Mouse (Mus musculus) ES-E14 (cell line): ENCODE results near the gene Hacd2. TPM values are rescaled to one million over a fixed set of nuclear protein-coding genes. Genes with fewer than 3 reads are reported as not detected.

Experiments
- DNase-seq: peaks from one replicate; pipeline ENCODE4 v3.0.0-alpha.2; 2013; ENCODE audit warnings: low read depth, low spot score
- H3K27ac ChIP-seq: 2 replicates; pipeline ENCODE4 v1.5.1; 2012; ENCODE audit warnings: low read depth, mild to moderate bottlenecking, low read length, moderate library complexity, mixed read lengths; ENCODE audit not compliant: poor library complexity, insufficient read depth, severe bottlenecking
- H3K36me3 ChIP-seq: 2 replicates; pipeline ENCODE4 v1.6.1; 2012; ENCODE audit warnings: mild to moderate bottlenecking, low read length, moderate library complexity, mixed read lengths; ENCODE audit not compliant: control insufficient read depth, poor library complexity, insufficient read depth, severe bottlenecking
- H3K4me1 ChIP-seq, 2 experiments: fragments of 150-350 bp in 1 of 2; sonication (generic) in 1 of 2; 2 replicates each; pipeline ENCODE4 v1.6.1; 2012; ENCODE audit warnings: low read length in 2 of 2, mild to moderate bottlenecking in 1 of 2, mixed read lengths in 1 of 2; ENCODE audit not compliant: control insufficient read depth in 2 of 2, insufficient read depth in 2 of 2, poor library complexity in 1 of 2
- H3K4me3 ChIP-seq, 2 experiments: fragments of 150-350 bp in 1 of 2; sonication (generic) in 1 of 2; 2 replicates each; pipeline ENCODE4 v1.5.1; 2012; ENCODE audit warnings: low read length in 2 of 2, low read depth in 1 of 2, mild to moderate bottlenecking in 1 of 2, mixed read lengths in 1 of 2; ENCODE audit not compliant: insufficient read depth in 1 of 2, poor library complexity in 1 of 2, severe bottlenecking in 1 of 2
- H3K9ac ChIP-seq: 2 replicates; pipeline ENCODE4 v1.6.1; 2012; ENCODE audit warnings: low read depth, mild to moderate bottlenecking, low read length, mixed read lengths; ENCODE audit not compliant: poor library complexity, insufficient read depth, severe bottlenecking
- H3K9me3 ChIP-seq: fragments of 150-350 bp; sonication (generic); 2 replicates; pipeline ENCODE4 v1.6.1; 2012; ENCODE audit warnings: low read depth, mild to moderate bottlenecking, low read length; ENCODE audit not compliant: control insufficient read depth, insufficient read depth
- CHD2 ChIP-seq: IDR thresholded peaks from 2 replicates; pipeline ENCODE4 v1.6.1; 2014; ENCODE audit warnings: mild to moderate bottlenecking, low read depth, low read length, inconsistent platforms
- HCFC1 ChIP-seq: IDR thresholded peaks from 2 replicates; pipeline ENCODE4 v1.6.1; 2012; ENCODE audit warnings: low read length, inconsistent platforms, borderline replicate concordance; ENCODE audit not compliant: insufficient read depth
- MAFK ChIP-seq: IDR thresholded peaks from 2 replicates; pipeline ENCODE4 v1.6.1; 2014; ENCODE audit warnings: mild to moderate bottlenecking, low read depth, low read length, inconsistent platforms; ENCODE audit not compliant: insufficient read depth
- ZC3H11A ChIP-seq: IDR thresholded peaks from 2 replicates; pipeline ENCODE4 v1.6.1; 2012; ENCODE audit warnings: low read depth, mild to moderate bottlenecking, inconsistent platforms, low read length, borderline replicate concordance
- ZNF384 ChIP-seq: IDR thresholded peaks from 2 replicates; pipeline ENCODE4 v1.6.1; 2012; ENCODE audit warnings: low read depth, low read length, inconsistent platforms
- in situ Hi-C, 2 experiments: fragments of 600-800 bp; cut with MboI; formaldehyde crosslinking; loops; one replicate each; pipeline ENCODE4 v1.15.1; 2025; ENCODE audit warnings: low sequenced_read_pairs in 2 of 2, inconsistent platforms in 1 of 2; ENCODE audit not compliant: unreplicated experiment in 2 of 2
- total RNA-seq: library from RNA; depleted of rRNA; stranded (reverse); fragments of 300-350 nt; gene quantifications from 2 replicates; pipeline ENCODE4 v1.2.3, GENCODE M21; 2012

The Hacd2 gene
- total RNA-seq, 1 experiment = 98.8 TPM

GRCm38 (mm10) chr16:35052191-35052590 lies 30.0 kb downstream of the Hacd2 start:
- in situ Hi-C loops = no loop called here
- no peak overlapping the region for H3K4me3 ChIP-seq
- no peak overlapping the region for H3K27ac ChIP-seq
- TF ChIP-seq CHD2 = no peak
- TF ChIP-seq ZNF384 = no peak
- no peak for TF ChIP-seq HCFC1
- TF ChIP-seq MAFK = no peak
- TF ChIP-seq ZC3H11A = no peak
- H3K4me1 ChIP-seq = peaks cover 0 to 9% of the 10 kb centered on the region in 2 experiments; a peak in 2 of 4 replicates
- H3K9ac ChIP-seq = no peak overlapping the region
- DNase-seq = no peak
- peaks cover 28% of the 10 kb centered on the region for H3K36me3 ChIP-seq
- H3K9me3 ChIP-seq = no peaks in the 10 kb centered on the region

GRCm38 (mm10) chr16:35054432-35055193 lies 32.4 kb downstream of the Hacd2 start:
- Histone ChIP-seq H3K4me1 (0 out of 4 replicates have a peak, but pooled peaks cover 0 to 5% of the 10 kb centered on the region in 2 experiments), H3K36me3 (peaks cover 21% of the 10 kb centered on the region), H3K4me3 (no peak overlapping the region), H3K9ac (no peak overlapping the region), H3K9me3 (no peaks in the 10 kb centered on the region), H3K27ac (no peak overlapping the region)
- no peak for DNase-seq
- TF ChIP-seq ZNF384 (no peak), HCFC1 (no peak)
- in situ Hi-C loops = no loop called here

- H3K36me3 ChIP-seq = peaks cover 21% of the 10 kb centered on the region
- TF ChIP-seq MAFK (no peak), ZC3H11A (no peak), ZNF384 (no peak), CHD2 (no peak), HCFC1 (no peak)
- 0 out of 4 replicates have a peak, but pooled peaks cover 0 to 5% of the 10 kb centered on the region in 2 experiments for H3K4me1 ChIP-seq
- H3K9me3 ChIP-seq = no peaks in the 10 kb centered on the region
- no peak for DNase-seq
- in situ Hi-C loops = no loop called here
- H3K4me3 ChIP-seq = no peak overlapping the region
- H3K27ac ChIP-seq = no peak overlapping the region
- no peak overlapping the region for H3K9ac ChIP-seq
These were observed 32.9 kb downstream of the Hacd2 start for GRCm38 (mm10) chr16:35055194-35055506.

GRCm38 (mm10) chr16:35055861-35056260 lies 33.6 kb downstream of the Hacd2 start:
- no peak for DNase-seq
- TF ChIP-seq ZC3H11A (no peak), ZNF384 (no peak)
- in situ Hi-C loops = no loop called here
- 0 out of 4 replicates have a peak, but pooled peaks cover 0 to 2% of the 10 kb centered on the region in 2 experiments for H3K4me1 ChIP-seq
- H3K9me3 ChIP-seq = no peaks in the 10 kb centered on the region
- no peak overlapping the region for H3K9ac ChIP-seq
- peaks cover 21% of the 10 kb centered on the region for H3K36me3 ChIP-seq
- no peak overlapping the region for H3K27ac ChIP-seq
- no peak overlapping the region for H3K4me3 ChIP-seq

GRCm38 (mm10) chr16:35056306-35056705 lies 34.1 kb downstream of the Hacd2 start:
- Histone ChIP-seq H3K4me1 (no peaks in the 10 kb centered on the region), H3K9me3 (no peaks in the 10 kb centered on the region), H3K4me3 (no peak overlapping the region), H3K9ac (no peak overlapping the region), H3K36me3 (peaks cover 20% of the 10 kb centered on the region), H3K27ac (no peak overlapping the region)
- in situ Hi-C loops = no loop called here
- TF ChIP-seq ZNF384 (no peak), MAFK (no peak), HCFC1 (no peak), CHD2 (no peak), ZC3H11A (no peak)
- DNase-seq = no peak
